Mouse (Mus musculus) embryonic fibroblast, embryonic 13.5 days (primary cell): ENCODE measurements around the gene Sptb.

Source experiments
- CTCF ChIP-seq: IDR thresholded peaks from 2 replicates; pipeline ENCODE4 v1.5.1; 2011; ENCODE audit warnings: mild to moderate bottlenecking, control low read depth, low read length, moderate library complexity, borderline replicate concordance; ENCODE audit not compliant: insufficient read depth
- POLR2A ChIP-seq: IDR thresholded peaks from 2 replicates; pipeline ENCODE4 v1.6.1; 2011; ENCODE audit warnings: low read depth, mild to moderate bottlenecking, control low read depth, low read length, moderate library complexity

GRCm38 (mm10) chr12:76643679-76644078 lies 66.7 kb downstream of the Sptb start:
- TF ChIP-seq CTCF (no peak), POLR2A (no peak)
